Comparison of ENCODE assay signal across 8 mouse cellular contexts in genomic region chr2:180042858-180043515, GRCm38 (mm10). TPM values are rescaled to one million over a fixed set of nuclear protein-coding genes. Genes with fewer than 3 reads are reported as not detected.
DNase-seq lines count a peak whose midpoint lies in the region; ATAC-seq lines count a peak whose summit lies in the region.

No protein-coding gene starts in this region.

- WGBS in heart, embryonic 12.5 days: under 1% methylated on average over 63 of the region's 66 CpGs
- under 1% methylated on average over 66 of the region's 66 CpGs for WGBS in liver, embryonic 15.5 days (ENCODE audit: insufficient replicate concordance)
- whole genome bisulfite sequencing in neural tube, embryonic 12.5 days: under 1% methylated on average over 66 of the region's 66 CpGs

- peak overlapping the region; percentile 94 for H3K9ac ChIP-seq in heart, embryonic 12.5 days
- peak overlapping the region; percentile 84 for H3K9ac ChIP-seq in liver, embryonic 15.5 days
- H3K9ac ChIP-seq in neural tube, embryonic 12.5 days: peak overlapping the region; percentile 95

- ATAC-seq in activated CD4-positive, CD25-positive, alpha-beta regulatory T cell, adult 4 months: peak; percentile 8
- peak; percentile 56 for ATAC-seq in heart, embryonic 12.5 days (ENCODE audit: insufficient number of reproducible peaks, low FRiP score)
- no peak for ATAC-seq in liver, embryonic 15.5 days (ENCODE audit: insufficient read depth)
- ATAC-seq in neural tube, embryonic 12.5 days (ENCODE audit: low FRiP score, low read depth): peak; percentile 60

- H3K9me3 ChIP-seq in heart, embryonic 12.5 days (replicated peaks): no peaks in the 10 kb centered on the region
- no peaks in the 10 kb centered on the region for H3K9me3 ChIP-seq in liver, embryonic 15.5 days (replicated peaks)
- H3K9me3 ChIP-seq in neural tube, embryonic 12.5 days: no peaks in the 10 kb centered on the region; the same call in 1 of the 2 replicates

- H3K4me1 ChIP-seq in heart, embryonic 12.5 days (replicated peaks): peaks cover 29% of the 10 kb centered on the region
- peaks cover 35% of the 10 kb centered on the region for H3K4me1 ChIP-seq in liver, embryonic 15.5 days (replicated peaks)
- H3K4me1 ChIP-seq in neural tube, embryonic 12.5 days: peaks cover 36% of the 10 kb centered on the region

- H3K36me3 ChIP-seq in heart, embryonic 12.5 days: peaks cover 14% of the 10 kb centered on the region
- H3K36me3 ChIP-seq in liver, embryonic 15.5 days (replicated peaks): peaks cover 13% of the 10 kb centered on the region
- peaks cover 17% of the 10 kb centered on the region for H3K36me3 ChIP-seq in neural tube, embryonic 12.5 days

- peak; percentile 55 to 58 for DNase-seq in B cell, adult 2 months
- DNase-seq in embryo, embryonic 11 days: peak; percentile 85
- DNase-seq in kidney, postnatal 14 days: peak; percentile 66
- peak; percentile 56 for DNase-seq in testis, postnatal 14 days (ENCODE audit: low spot score)

- H3K27ac ChIP-seq in heart, embryonic 12.5 days (ENCODE audit: poor library complexity, severe bottlenecking): peak overlapping the region; percentile 89
- H3K27ac ChIP-seq in liver, embryonic 15.5 days (replicated peaks): peak overlapping the region; percentile 95
- H3K27ac ChIP-seq in neural tube, embryonic 12.5 days: peak overlapping the region; percentile 97

- H3K4me2 ChIP-seq in heart, embryonic 12.5 days: peak overlapping the region; percentile 98
- H3K4me2 ChIP-seq in liver, embryonic 15.5 days: peak overlapping the region; percentile 100
- peak overlapping the region; percentile 86 for H3K4me2 ChIP-seq in neural tube, embryonic 12.5 days (replicated peaks)

- peak overlapping the region; percentile 82 for H3K4me3 ChIP-seq in heart, embryonic 12.5 days
- peak overlapping the region; percentile 84 for H3K4me3 ChIP-seq in liver, embryonic 15.5 days (replicated peaks)
- H3K4me3 ChIP-seq in neural tube, embryonic 12.5 days: peak overlapping the region; percentile 98

- H3K27me3 ChIP-seq in heart, embryonic 12.5 days (replicated peaks): no peaks in the 10 kb centered on the region
- H3K27me3 ChIP-seq in liver, embryonic 15.5 days: peaks cover 19% of the 10 kb centered on the region
- H3K27me3 ChIP-seq in neural tube, embryonic 12.5 days (replicated peaks): no peaks in the 10 kb centered on the region; the same call in 1 of the 2 replicates

RNA-seq across cellular contexts. Expression of gene Ss18l1, which starts 0.7 kb away (rescaled TPM):
- polyA plus RNA-seq in activated CD4-positive, CD25-positive, alpha-beta regulatory T cell, adult 4 months (2017; shearing (Covaris generic)): under 1 TPM; 0.87 to 0.99 TPM
- polyA plus RNA-seq in heart, embryonic 12.5 days (2016; fragmentation: Nextera tagmentation; extraction: Ambion mirVana): 4.2 and 4.3 TPM in 2 replicates
- polyA plus RNA-seq in liver, embryonic 15.5 days (2015; fragmentation: Nextera tagmentation; extraction: Ambion mirVana): 0.75 and 0.88 TPM in 2 replicates
- polyA plus RNA-seq in neural tube, embryonic 12.5 days (2016; fragmentation: Nextera tagmentation; extraction: Ambion mirVana): 33.8 and 34.1 TPM in 2 replicates

RNA-seq across cellular contexts. Expression of gene Psma7, which starts 0.8 kb away (rescaled TPM):
- polyA plus RNA-seq in activated CD4-positive, CD25-positive, alpha-beta regulatory T cell, adult 4 months (2017; shearing (Covaris generic)): 100 to 1,000 TPM; 466 to 511 TPM
- 444 and 452 TPM in 2 replicates for polyA plus RNA-seq in heart, embryonic 12.5 days (2016; fragmentation: Nextera tagmentation; extraction: Ambion mirVana)
- 241 and 252 TPM in 2 replicates for polyA plus RNA-seq in liver, embryonic 15.5 days (2015; fragmentation: Nextera tagmentation; extraction: Ambion mirVana)
- polyA plus RNA-seq in neural tube, embryonic 12.5 days (2016; fragmentation: Nextera tagmentation; extraction: Ambion mirVana): 679 and 702 TPM in 2 replicates

RNA-seq across cellular contexts. Expression of gene Lsm14b, which starts 18.2 kb away (rescaled TPM):
- polyA plus RNA-seq in activated CD4-positive, CD25-positive, alpha-beta regulatory T cell, adult 4 months (2017; shearing (Covaris generic)): 1 to 10 TPM; 3.3 to 4.1 TPM
- polyA plus RNA-seq in heart, embryonic 12.5 days (2016; fragmentation: Nextera tagmentation; extraction: Ambion mirVana): 4.8 and 6.9 TPM in 2 replicates
- 1.3 TPM in 2 replicates for polyA plus RNA-seq in liver, embryonic 15.5 days (2015; fragmentation: Nextera tagmentation; extraction: Ambion mirVana)
- polyA plus RNA-seq in neural tube, embryonic 12.5 days (2016; fragmentation: Nextera tagmentation; extraction: Ambion mirVana): 15.9 and 23.5 TPM in 2 replicates

RNA-seq across cellular contexts. Expression of gene Mtg2, which starts 27.4 kb away (rescaled TPM):
- polyA plus RNA-seq in activated CD4-positive, CD25-positive, alpha-beta regulatory T cell, adult 4 months (2017; shearing (Covaris generic)): 10 to 100 TPM; 27.0 to 39.1 TPM
- 23.7 and 24.4 TPM in 2 replicates for polyA plus RNA-seq in heart, embryonic 12.5 days (2016; fragmentation: Nextera tagmentation; extraction: Ambion mirVana)
- polyA plus RNA-seq in liver, embryonic 15.5 days (2015; fragmentation: Nextera tagmentation; extraction: Ambion mirVana): 11.1 and 12.5 TPM in 2 replicates
- 30.0 and 32.4 TPM in 2 replicates for polyA plus RNA-seq in neural tube, embryonic 12.5 days (2016; fragmentation: Nextera tagmentation; extraction: Ambion mirVana)
